Mouse (Mus musculus) layer of hippocampus, adult 9-11 months (tissue): ENCODE measurements around the gene Gpatch8.

ENCODE experiments used
- DNase-seq: peaks from one replicate; pipeline ENCODE4 v3.0.0; 2022

Gene Gpatch8

GRCm38 (mm10) chr11:102447497-102447896 is 108.7 kb downstream of the Gpatch8 start, which contains the start of gene Fam171a2:
Gene Fam171a2, minus strand, starts transcription at chr11:102447682.
- DNase-seq: peak; percentile 52

GRCm38 (mm10) chr11:102446581-102447461 is 109.4 kb downstream of the Gpatch8 start:
- DNase-seq: no peak

DNA sequence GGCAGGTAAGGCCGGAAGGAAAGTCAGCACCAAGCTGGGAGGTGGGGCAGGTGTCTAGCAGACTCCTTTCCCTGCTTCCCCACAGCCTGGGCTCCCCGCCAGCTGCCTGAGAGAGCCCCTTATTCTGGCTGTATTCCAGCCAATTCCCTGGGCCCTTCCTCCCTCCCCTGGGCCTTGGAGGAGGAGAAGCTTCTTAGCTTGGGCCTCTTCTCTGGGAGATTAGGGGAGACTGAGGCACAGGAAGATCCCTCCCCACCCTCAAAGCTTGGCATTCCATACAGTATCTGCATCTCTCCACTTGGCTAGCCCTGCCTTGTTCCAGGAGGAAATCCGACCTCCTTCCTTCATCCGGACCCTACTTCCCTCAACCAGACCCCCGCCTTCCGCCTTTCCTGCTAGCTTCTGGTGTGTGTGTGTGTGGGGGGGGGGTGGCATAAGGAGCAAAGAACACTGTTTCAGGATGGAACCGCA is 110.3 kb downstream of the Gpatch8 start:
- no peak for DNase-seq

- no peak for DNase-seq
Observed at GRCm38 (mm10) chr11:102445264-102445890, 110.8 kb downstream of the Gpatch8 start.

DNA sequence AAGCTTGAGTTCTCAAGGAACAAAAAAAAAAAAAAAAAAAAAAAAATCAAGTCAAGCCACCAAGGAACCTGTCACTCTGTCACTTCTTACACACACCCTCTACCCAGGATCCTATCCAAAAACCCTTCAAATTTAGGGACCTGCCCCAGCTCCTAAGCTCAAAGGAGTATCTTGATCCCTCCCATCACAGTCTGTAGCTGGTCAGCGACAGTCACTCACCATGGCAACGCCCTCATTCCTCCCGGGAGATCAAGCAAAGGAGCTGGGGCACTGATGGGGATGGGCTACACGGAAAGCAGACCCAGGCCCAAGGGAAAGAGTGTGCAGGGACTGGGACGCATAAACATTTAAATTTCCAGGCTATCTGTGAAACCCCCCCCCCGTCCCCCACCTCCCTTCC is 111.4 kb downstream of the Gpatch8 start:
- DNase-seq: no peak

DNA sequence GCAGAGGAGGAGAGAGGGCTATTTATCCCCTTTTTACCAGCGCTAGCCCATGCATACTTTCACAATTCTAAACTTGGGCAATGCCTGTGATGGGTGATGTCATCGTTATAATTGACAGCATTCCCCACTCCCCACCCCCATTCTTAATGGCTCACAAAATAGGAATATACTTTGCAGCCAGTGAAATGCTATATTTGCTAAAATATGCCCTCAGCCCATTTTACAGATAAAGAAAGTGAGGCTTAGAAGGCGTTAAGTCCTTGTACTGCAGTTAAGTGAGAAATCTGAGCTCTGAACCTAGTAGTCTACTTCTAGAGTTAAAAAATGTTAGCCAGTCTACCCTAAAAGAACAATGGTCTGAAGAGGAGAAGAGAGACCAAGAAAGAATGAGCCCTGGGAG is 111.9 kb downstream of the Gpatch8 start:
- no peak for DNase-seq

DNA sequence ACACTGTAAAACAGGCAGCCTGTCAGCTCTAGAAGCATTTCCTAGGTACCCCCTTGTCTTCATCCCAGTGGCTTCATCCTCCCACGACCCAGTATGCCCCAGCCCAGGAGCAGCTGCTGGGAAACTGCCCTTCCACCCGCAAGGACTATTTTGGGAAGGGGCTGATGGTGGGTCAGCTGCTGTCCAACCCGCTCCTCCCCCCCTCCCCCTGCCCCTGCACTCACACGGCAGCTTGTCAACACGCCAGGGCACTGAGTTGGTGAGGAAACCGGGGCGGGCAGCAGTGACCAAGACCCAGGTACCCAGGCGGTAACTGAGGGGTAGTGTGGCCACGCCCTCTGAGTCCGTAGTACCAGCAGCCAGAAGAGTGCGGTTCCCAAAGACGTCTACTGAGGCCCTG is 112.5 kb downstream of the Gpatch8 start:
- DNase-seq: no peak

DNA sequence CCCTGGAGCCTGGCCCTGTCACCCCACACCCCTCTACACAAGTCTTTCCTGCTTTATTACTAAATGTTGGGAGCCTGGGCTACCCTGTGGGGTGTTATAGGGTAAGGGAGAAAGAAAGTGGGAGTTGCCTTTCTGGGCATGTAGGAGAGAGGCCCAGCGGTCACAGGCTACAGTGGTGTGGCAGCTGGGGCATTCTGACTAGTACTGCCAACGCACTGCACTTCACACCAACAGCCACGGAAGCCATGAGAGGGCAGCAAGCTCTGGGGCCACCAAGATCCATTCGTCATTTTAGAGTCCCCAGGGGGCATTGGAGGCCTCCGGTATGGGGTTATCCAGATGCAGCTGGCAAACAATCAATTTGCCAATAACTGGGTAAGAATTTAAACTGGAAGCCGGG is 114.1 kb downstream of the Gpatch8 start:
- no peak for DNase-seq

- DNase-seq: no peak
Observed at GRCm38 (mm10) chr11:102441434-102441833, 114.8 kb downstream of the Gpatch8 start.

DNA sequence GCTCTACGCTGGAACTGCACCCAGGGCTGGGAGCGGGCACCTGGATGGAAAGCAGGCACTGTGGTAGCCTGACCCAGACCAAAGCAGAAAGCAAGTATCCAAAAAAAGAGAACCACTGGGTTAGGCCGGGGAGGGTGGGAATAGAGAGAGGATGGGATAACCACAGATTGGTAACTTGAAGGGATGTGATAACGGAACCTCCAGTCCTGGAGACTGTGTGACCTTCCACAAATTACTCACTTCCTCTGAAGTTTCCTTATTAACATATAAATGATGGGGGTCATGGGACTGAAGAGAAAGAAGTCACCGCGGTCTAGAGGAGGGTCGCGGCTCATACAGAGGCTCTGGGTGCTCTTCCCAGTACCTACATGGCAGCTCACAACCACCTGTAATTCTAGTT is 115.9 kb downstream of the Gpatch8 start:
- DNase-seq: no peak

DNA sequence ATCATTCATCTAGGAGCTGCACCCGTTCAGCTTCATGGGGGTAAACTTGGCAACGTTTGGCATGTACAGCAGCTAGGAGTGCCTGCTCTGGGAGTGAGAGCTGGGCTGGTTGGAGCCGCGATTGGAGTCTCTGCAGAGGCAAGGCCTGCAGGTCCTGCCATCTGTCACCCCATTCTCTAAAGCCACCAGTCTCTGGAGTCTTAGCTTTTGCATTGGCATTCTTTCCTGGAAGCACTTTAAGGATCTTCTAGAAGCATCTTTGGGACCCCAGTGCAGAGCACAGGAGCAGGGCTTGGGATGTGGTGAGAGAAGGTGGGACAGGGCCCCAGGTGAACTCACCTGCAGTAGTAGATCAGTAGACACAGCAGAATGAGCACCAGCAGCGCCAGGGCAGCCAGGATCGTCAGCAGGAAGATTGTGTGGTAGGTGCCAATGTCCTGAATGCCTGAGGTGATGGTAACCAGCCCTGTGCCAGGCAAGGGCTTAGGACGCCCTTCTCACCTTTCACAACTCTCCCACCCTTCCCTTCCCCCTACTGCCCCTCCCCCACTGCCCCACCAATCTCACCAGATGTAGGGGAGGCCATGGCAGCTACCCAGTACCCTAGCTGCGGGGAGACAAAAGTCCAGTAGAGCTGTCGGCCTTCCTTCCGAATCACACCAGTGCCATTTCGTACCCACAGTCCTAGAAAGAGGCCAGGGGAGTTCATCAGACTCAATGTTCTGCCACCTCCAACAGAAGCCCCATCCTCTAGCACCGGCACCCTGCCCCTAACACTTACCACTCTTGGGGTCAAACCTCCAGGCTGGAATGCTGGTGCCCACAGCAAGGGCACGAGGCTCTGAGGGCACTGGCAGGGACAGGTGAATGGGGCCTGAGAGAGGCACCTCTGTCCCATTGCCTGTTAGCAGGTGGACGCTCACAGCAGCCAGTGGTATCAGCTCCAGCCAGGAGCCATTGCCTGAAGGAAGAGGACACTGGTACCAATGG is 116.8 kb downstream of the Gpatch8 start:
- DNase-seq: peak; percentile 61

DNA sequence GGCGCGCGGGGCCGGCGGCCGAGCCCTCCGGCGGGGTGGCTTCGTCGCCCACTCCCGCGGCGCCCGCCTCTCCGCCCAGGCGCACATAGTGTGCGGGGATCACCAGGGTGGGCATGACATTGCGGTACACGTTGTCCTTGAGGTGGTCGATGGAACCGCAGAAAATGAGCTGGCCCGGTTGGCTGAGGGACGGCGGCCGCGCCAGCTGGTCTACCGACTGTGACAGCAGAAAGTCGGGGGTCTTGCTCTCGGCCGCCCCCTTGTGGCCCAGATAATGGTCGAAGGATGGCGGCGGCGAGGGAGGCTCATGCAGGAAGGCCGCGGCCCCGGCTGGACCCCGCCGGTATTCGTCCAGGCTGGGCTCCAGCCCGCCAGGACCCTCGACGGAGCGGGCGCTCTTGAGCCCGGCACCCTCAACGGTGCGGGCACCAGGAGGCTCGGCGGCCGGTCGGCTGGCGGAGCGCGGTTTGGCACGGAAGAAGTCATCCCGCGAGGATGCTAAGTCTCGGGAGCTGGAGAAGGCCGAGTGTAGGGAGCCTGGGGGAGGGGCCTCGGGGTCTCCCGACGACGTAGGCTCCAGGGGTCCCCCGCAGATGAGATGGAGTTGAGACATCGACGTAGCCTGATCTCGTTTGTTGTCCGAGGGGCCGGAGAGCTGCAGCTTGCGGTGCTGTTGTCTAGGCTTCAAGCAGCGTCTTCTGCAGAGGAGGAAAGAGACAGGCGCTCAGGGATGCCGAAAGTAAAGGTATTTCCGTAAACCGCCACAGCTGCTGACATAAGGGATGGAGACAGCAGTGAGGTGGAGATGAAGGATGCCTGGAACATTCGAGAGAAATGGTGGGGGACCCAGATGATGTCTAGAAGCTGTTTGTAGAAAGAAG is 117.7 kb downstream of the Gpatch8 start:
- DNase-seq: peak; percentile 72

DNA sequence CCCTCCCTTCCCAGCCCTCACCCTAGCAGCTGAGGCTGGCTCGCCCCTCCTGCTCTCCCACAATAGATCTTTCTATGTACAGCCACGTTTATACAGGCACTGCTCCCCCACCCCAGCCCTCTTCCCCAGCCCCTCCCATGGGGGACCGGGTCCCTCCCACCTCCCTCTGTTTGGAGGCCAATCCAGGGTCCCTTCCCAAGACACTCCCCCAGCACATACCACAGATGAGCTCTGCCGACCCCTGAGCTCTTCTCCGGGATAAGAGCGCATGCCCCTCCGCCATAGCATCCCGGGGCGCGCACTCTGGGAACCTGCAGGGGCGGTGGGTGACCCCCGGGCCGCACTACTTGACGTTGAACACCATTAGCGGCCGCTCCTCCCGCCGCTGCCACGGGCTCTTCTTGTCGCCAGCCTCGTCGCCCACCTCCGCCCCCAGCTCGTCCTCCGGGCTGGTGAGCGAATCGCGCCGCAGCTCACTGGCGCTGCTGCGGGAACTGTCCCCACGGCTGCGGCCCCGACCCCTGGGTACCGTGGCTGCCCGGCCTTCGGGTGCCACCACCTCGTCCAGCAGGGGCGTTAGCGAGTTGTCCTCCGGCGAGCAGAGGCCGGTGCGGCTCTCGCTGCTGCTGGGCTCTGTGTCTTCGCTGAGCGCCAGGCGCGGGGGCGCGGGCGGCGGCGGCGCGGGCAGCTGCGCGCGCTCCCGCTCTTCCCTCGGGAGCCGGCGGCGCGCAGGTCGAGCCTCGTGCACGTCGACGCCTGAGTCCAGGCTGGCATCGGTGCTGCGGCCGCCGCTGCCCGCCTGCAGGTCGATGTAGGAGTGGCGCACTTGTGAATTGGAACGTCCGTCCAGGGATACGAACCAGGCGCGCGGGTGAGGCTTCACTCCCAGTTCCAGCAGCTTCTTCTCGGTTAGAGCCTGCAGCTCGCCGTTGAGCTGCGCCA is 118.8 kb downstream of the Gpatch8 start:
- peak; percentile 78 for DNase-seq

DNA sequence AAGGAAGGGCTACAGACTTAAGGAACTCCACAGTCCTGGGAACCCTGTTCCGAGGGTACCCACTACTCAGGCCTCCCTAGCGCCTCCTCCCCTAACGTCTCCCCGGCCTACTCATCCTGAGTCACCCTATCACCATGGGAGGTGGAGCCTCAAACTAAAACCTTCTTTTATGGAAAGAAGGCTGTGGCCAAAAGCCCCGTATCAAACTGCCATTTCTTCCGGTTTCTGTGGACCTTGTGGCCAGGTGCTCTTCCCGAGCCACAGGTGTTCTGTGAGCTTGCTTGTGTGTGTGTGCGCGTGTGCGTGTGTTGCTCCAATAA is 119.8 kb downstream of the Gpatch8 start:
- DNase-seq: no peak

GRCm38 (mm10) chr11:102435754-102436470 is 120.3 kb downstream of the Gpatch8 start:
- DNase-seq: no peak

DNA sequence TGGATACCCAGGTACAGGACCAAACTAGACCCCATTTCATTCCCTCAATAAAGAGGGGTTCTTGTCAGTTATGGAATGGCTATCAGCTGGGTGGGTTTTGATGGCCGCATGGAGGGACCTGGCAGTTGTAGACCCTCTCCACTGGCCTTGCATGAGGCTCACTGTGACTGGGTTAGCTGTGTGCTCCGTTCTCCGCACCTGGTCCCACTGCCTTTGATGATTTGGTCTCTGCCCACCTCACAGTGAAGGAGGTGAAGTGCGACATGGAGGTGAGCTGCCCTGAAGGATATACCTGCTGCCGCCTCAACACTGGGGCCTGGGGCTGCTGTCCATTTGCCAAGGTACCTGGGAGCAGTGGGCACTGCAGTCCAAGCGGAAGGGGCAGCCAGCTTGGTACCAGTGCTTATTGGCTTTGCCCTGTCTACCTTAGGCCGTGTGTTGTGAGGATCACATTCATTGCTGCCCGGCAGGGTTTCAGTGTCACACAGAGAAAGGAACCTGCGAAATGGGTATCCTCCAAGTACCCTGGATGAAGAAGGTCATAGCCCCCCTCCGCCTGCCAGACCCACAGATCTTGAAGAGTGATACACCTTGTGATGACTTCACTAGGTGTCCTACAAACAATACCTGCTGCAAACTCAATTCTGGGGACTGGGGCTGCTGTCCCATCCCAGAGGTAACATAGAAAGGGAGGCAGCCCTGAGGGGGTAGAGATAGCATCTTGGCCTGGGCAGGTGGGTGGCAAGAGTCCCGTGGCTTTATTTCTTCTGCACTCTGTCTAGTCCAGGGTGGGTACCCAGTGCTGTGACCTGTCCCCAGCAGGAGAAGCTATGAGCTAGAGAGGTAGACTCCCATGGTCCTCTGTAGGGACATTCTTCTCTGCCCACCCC is 121.1 kb downstream of the Gpatch8 start:
- DNase-seq: no peak

DNA sequence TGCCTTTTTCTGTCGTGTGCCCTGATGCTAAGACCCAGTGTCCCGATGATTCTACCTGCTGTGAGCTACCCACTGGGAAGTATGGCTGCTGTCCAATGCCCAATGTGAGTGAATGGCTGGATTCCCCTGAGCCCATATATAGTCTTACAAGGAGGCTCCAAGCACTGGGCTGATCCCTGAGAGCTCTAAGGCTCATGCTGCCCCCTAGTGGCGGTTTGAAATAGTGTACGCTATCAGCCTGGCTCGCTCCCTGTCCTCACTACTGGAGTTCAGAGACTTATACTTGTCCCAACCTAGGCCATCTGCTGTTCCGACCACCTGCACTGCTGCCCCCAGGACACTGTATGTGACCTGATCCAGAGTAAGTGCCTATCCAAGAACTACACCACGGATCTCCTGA is 121.8 kb downstream of the Gpatch8 start:
- peak; percentile 85 for DNase-seq

DNA sequence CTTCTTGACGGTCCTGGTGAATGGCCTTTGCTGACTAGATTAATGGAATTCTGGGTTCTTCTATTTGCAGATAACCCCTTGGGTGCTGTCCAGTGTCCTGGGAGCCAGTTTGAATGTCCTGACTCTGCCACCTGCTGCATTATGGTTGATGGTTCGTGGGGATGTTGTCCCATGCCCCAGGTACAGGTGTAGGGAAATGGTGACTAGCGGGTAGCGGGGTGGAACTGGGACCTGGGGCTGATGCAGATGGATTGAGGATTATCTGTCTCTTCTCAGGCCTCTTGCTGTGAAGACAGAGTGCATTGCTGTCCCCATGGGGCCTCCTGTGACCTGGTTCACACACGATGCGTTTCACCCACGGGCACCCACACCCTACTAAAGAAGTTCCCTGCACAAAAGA is 122.3 kb downstream of the Gpatch8 start:
- no peak for DNase-seq

- peak; percentile 60 for DNase-seq
Observed at GRCm38 (mm10) chr11:102432896-102433295, 123.3 kb downstream of the Gpatch8 start.
